Mouse (Mus musculus): Measurements from ENCODE around the gene Slc12a5. TPM values are rescaled to one million over a fixed set of nuclear protein-coding genes. Genes with fewer than 3 reads are reported as not detected.
A peak's percentile ranks its signal among the peaks of the same experiment; 100 is the strongest.

Slc12a5 gene
- total RNA-seq, 4 experiments from 2014 or later = 1.2 to 4.2 (median 2.8) TPM

DNA sequence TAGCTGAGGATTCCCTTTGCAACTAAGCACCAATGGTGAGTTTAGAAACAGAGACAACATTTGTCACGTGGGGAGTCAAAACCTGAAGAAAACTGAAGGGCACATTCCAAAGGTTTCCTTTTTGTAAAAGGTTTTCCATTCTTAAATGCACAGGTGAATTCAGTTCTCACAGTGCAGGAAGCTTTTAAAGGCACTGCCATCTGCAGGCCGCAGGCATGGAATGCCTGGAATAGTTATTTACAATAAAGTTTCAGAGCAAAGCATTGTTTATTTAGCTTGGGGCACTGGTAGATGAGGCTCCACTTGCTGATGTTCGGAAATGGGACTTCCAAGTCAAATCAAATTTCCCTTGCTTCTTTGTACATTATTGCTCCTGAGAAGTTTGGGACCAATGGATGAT is 71.9 kb downstream of the Slc12a5 start:
- DNase-seq (ENCODE audit: low spot score) = no peak

- DNase-seq (ENCODE audit: low spot score) = no peak
Observed at GRCm38 (mm10) chr2:165033306-165033705, 72.7 kb downstream of the Slc12a5 start.

- DNase-seq (ENCODE audit: low spot score) = peak; percentile 98
Observed at GRCm38 (mm10) chr2:165034131-165035057, 73.8 kb downstream of the Slc12a5 start, which contains the start of gene Ncoa5. Ncoa5 (minus strand) TSS chr2:165034867.

GRCm38 (mm10) chr2:165035058-165035431 is 74.4 kb downstream of the Slc12a5 start:
- no peak for DNase-seq (ENCODE audit: low spot score)

GRCm38 (mm10) chr2:165037415-165037814 is 76.8 kb downstream of the Slc12a5 start:
- DNase-seq (ENCODE audit: low spot score) = no peak

DNA sequence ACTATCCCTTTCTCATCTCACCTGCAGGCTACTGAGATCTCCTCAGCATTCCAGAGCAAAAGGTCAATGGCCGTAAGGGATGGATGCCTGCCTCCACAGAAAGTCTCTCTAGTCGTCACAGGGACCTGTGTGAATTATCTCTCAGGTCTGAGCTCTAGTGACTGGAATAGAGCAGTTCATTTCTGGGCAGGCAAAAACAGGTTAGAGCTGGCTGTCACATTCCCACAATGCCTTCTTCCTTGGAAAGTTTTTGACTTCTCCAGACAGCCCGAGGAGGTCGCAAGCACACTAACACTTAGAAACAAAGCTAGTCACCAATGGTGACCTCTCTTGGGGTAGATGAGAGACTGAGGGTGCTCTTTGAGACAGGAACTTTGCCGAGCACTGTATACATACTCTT is 81.5 kb downstream of the Slc12a5 start:
- DNase-seq (ENCODE audit: low spot score) = no peak

GRCm38 (mm10) chr2:165043090-165043636 is 82.6 kb downstream of the Slc12a5 start:
- no peak for DNase-seq (ENCODE audit: low spot score)

DNA sequence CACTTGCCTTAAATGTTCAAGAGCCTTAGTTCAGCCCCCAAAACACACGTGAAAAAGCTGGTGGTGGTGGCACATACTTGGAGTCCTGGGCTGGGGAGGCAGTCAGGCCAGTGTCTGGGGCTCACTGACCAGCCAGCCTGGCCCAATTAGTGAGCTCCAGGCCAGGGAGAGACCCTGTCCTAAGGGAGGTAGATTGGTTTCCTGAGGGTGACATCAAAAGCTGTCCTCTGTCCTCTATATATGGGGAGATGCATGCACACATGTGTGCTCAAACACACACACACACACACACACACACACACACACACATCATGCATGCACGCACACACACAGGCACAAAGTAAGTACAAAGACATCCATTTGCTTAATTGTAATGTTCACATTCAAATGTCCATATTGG is 83.1 kb downstream of the Slc12a5 start:
- DNase-seq (ENCODE audit: low spot score) = no peak

- DNase-seq (ENCODE audit: low spot score) = no peak
Observed at GRCm38 (mm10) chr2:165049044-165049443, 88.4 kb downstream of the Slc12a5 start.

Other genes with a start within 250 kb of the Slc12a5 start
- not detected for gene Spint5, start 245.5 kb upstream of the Slc12a5 start, total RNA-seq (2022)
- gene Wfdc3, start 214.9 kb upstream of the Slc12a5 start, total RNA-seq (2022) = under 1 TPM in 2 of 4 experiments, not detected in 2; 0.30 to 0.83 TPM
- gene Dnttip1, start 214.8 kb upstream of the Slc12a5 start, total RNA-seq (2022) = 10 to 100 TPM; 20.4 to 28.2 (median 26.9) TPM
- gene Ube2c, start 190.9 kb upstream of the Slc12a5 start, total RNA-seq (2022) = 1 to 10 TPM in 2 of 4 experiments, under 1 TPM in 2; 0.47 to 2.7 (median 1.4) TPM
- 1 to 10 TPM; 2.9 to 7.2 (median 3.1) TPM for gene Tnnc2, start 180.8 kb upstream of the Slc12a5 start, total RNA-seq (2022)
- gene Snx21, start 175.0 kb upstream of the Slc12a5 start, total RNA-seq (2022) = 10 to 100 TPM; 23.1 to 24.9 (median 23.5) TPM
- 10 to 100 TPM; 12.3 to 13.3 (median 12.6) TPM for gene Acot8, start 155.9 kb upstream of the Slc12a5 start, total RNA-seq (2022)
- 1 to 10 TPM; 2.2 to 2.7 (median 2.5) TPM for gene Zswim3, start 155.7 kb upstream of the Slc12a5 start, total RNA-seq (2022)
- gene Zswim1, start 138.1 kb upstream of the Slc12a5 start, total RNA-seq (2022) = 1 to 10 TPM; 4.6 to 6.1 (median 5.1) TPM
- 1 to 10 TPM in 1 of 4 experiments, under 1 TPM in 2, not detected in 1; 0.66 to 1.2 (median 0.80) TPM for gene Spata25, start 132.3 kb upstream of the Slc12a5 start, total RNA-seq (2022)
- 100 to 1,000 TPM in 3 of 4 experiments, 10 to 100 TPM in 1; 94.7 to 106 (median 103) TPM for gene Ctsa, start 127.9 kb upstream of the Slc12a5 start, total RNA-seq (2022)
- gene Neurl2, start 127.3 kb upstream of the Slc12a5 start, total RNA-seq (2022) = 10 to 100 TPM; 53.8 to 59.3 (median 58.1) TPM
- 10 to 100 TPM; 32.8 to 40.4 (median 35.7) TPM for gene Pltp, start 103.1 kb upstream of the Slc12a5 start, total RNA-seq (2022)
- 10 to 100 TPM; 23.3 to 34.7 (median 33.0) TPM for gene Pcif1, start 81.5 kb upstream of the Slc12a5 start, total RNA-seq (2022)
- 1 to 10 TPM; 7.6 to 8.5 (median 8.2) TPM for gene Zfp335, start 49.0 kb upstream of the Slc12a5 start, total RNA-seq (2022)
- 1 to 10 TPM in 2 of 4 experiments, under 1 TPM in 2; 0.84 to 1.2 (median 0.98) TPM for gene Mmp9, start 20.0 kb upstream of the Slc12a5 start, total RNA-seq (2022)
- 10 to 100 TPM; 15.2 to 18.9 (median 18.6) TPM for gene Ncoa5, start 74.1 kb downstream of the Slc12a5 start, total RNA-seq (2022)
- gene Cd40, start 94.8 kb downstream of the Slc12a5 start, total RNA-seq (2022) = 1 to 10 TPM; 1.6 to 2.4 (median 1.9) TPM
- gene 1700025C18Rik, start 129.9 kb downstream of the Slc12a5 start, total RNA-seq (2022) = not detected

Measured in heart, adult 8-10 months (tissue).